Mouse (Mus musculus) cerebellum, adult 9-10 months (tissue): ENCODE measurements around the gene Slc6a9.

Experiments
- DNase-seq: peaks from one replicate; pipeline ENCODE4 v3.0.0; 2022

Gene Slc6a9

GRCm38 (mm10) chr4:117914031-117914430 lies 79.7 kb downstream of the Slc6a9 start:
- DNase-seq, result peak; percentile 78

GRCm38 (mm10) chr4:117914591-117915442 lies 80.5 kb downstream of the Slc6a9 start, which contains the start of gene Ipo13:
Gene Ipo13, minus strand, starts transcription at chr4:117914999.
- DNase-seq, result peak; percentile 94

- peak; percentile 63 for DNase-seq
Observed at GRCm38 (mm10) chr4:117915489-117916105, 81.3 kb downstream of the Slc6a9 start.

GRCm38 (mm10) chr4:117916386-117916785 lies 82.1 kb downstream of the Slc6a9 start:
- DNase-seq, result peak; percentile 42

- no peak for DNase-seq
Observed at GRCm38 (mm10) chr4:117917402-117917801, 83.1 kb downstream of the Slc6a9 start.

GRCm38 (mm10) chr4:117917847-117918246 lies 83.5 kb downstream of the Slc6a9 start:
- peak; percentile 21 for DNase-seq

GRCm38 (mm10) chr4:117918261-117918660 lies 84.0 kb downstream of the Slc6a9 start:
- peak; percentile 19 for DNase-seq

- no peak for DNase-seq
Observed at GRCm38 (mm10) chr4:117918762-117919161, 84.5 kb downstream of the Slc6a9 start.

- no peak for DNase-seq
Observed at GRCm38 (mm10) chr4:117921358-117921757, 87.1 kb downstream of the Slc6a9 start.

- DNase-seq, result no peak
Observed at GRCm38 (mm10) chr4:117923450-117923849, 89.1 kb downstream of the Slc6a9 start.
